Mouse (Mus musculus): ENCODE measurements around the gene Arhgef28. TPM values are rescaled to one million over a fixed set of nuclear protein-coding genes. Genes with fewer than 3 reads are reported as not detected.

The Arhgef28 gene
- total and polyA plus RNA-seq, 3 experiments, result not detected

GRCm38 (mm10) chr13:98001719-98002118 is 204.5 kb downstream of the Arhgef28 start:
- Histone ChIP-seq H3K27ac (ENCODE audit: control insufficient read depth, low read depth, low read length) (no peak overlapping the region), H3K36me3 (ENCODE audit: control insufficient read depth in 1 of 2, insufficient read depth in 2 of 2, low read length in 2 of 2) (no peaks in the 10 kb centered on the region), H3K9me3 (replicated peaks; ENCODE audit: insufficient read depth, low read length) (no peaks in the 10 kb centered on the region), H3K4me1 (ENCODE audit: control insufficient read depth in 1 of 2, insufficient read depth in 2 of 2, low read length in 2 of 2) (no peaks in the 10 kb centered on the region), H3K4me3 (ENCODE audit: control insufficient read depth in 1 of 2, insufficient read depth in 1 of 2, low read depth in 2 of 2, low read length in 2 of 2) (no peak overlapping the region), H3K79me2 (ENCODE audit: control insufficient read depth, insufficient read depth, low read length, poor library complexity) (no peaks in the 10 kb centered on the region), H3K9ac (ENCODE audit: control insufficient read depth, low read depth, low read length, poor library complexity, severe bottlenecking) (no peak overlapping the region), H3K27me3 (ENCODE audit: control insufficient read depth in 1 of 2, insufficient read depth in 2 of 2, low read length in 2 of 2) (no peaks in the 10 kb centered on the region)
- TF ChIP-seq GATA1 (IDR thresholded peaks at IDR 0.05; ENCODE audit: low read depth, low read length), result no peak
- TF ChIP-seq RAD21 (IDR thresholded peaks at IDR 0.05; ENCODE audit: low read depth, low read length), result no peak
- no peak for TF ChIP-seq MAZ (IDR thresholded peaks at IDR 0.05; ENCODE audit: low read depth, low read length)
- no peak for TF ChIP-seq MXI1 (IDR thresholded peaks at IDR 0.05; ENCODE audit: low read depth, low read length)
- no peak for TF ChIP-seq SIN3A (IDR thresholded peaks at IDR 0.05; ENCODE audit: low read length)
- no peak for TF ChIP-seq HCFC1 (IDR thresholded peaks at IDR 0.05; ENCODE audit: low read depth, low read length)
- no peak for TF ChIP-seq JUND (IDR thresholded peaks at IDR 0.05; ENCODE audit: low read depth, low read length)
- TF ChIP-seq CHD2 (IDR thresholded peaks at IDR 0.05; ENCODE audit: low read length), result no peak
- no peak for TF ChIP-seq USF2 (IDR thresholded peaks at IDR 0.05; ENCODE audit: borderline replicate concordance in 1 of 2, insufficient read depth in 1 of 2, low read depth in 1 of 2, low read length in 2 of 2)
- TF ChIP-seq MYB (IDR thresholded peaks at IDR 0.05; ENCODE audit: low read depth, low read length), result no peak
- TF ChIP-seq ZC3H11A (IDR thresholded peaks at IDR 0.05; ENCODE audit: low read depth, low read length), result no peak
- no peak for TF ChIP-seq TCF12 (IDR thresholded peaks at IDR 0.05; ENCODE audit: low read depth, low read length)
- no peak for TF ChIP-seq POLR2A (IDR thresholded peaks at IDR 0.05; ENCODE audit: control insufficient read depth in 1 of 2, insufficient read depth in 1 of 2, low read depth in 1 of 2, low read length in 2 of 2, poor library complexity in 1 of 2)
- no peak for DNase-seq (ENCODE audit: low read depth, low spot score)

- Histone ChIP-seq H3K9ac (ENCODE audit: control insufficient read depth, low read depth, low read length, poor library complexity, severe bottlenecking) (no peak overlapping the region), H3K79me2 (ENCODE audit: control insufficient read depth, insufficient read depth, low read length, poor library complexity) (no peaks in the 10 kb centered on the region), H3K4me3 (ENCODE audit: control insufficient read depth in 1 of 2, insufficient read depth in 1 of 2, low read depth in 2 of 2, low read length in 2 of 2) (no peak overlapping the region), H3K27ac (ENCODE audit: control insufficient read depth, low read depth, low read length) (no peak overlapping the region), H3K36me3 (ENCODE audit: control insufficient read depth in 1 of 2, insufficient read depth in 2 of 2, low read length in 2 of 2) (no peaks in the 10 kb centered on the region), H3K4me1 (ENCODE audit: control insufficient read depth in 1 of 2, insufficient read depth in 2 of 2, low read length in 2 of 2) (no peaks in the 10 kb centered on the region), H3K27me3 (ENCODE audit: control insufficient read depth in 1 of 2, insufficient read depth in 2 of 2, low read length in 2 of 2) (no peaks in the 10 kb centered on the region), H3K9me3 (replicated peaks; ENCODE audit: insufficient read depth, low read length) (no peaks in the 10 kb centered on the region)
- no peak for TF ChIP-seq NELFE (IDR thresholded peaks at IDR 0.05; ENCODE audit: low read depth, low read length)
- no peak for TF ChIP-seq CHD2 (IDR thresholded peaks at IDR 0.05; ENCODE audit: low read length)
- no peak for TF ChIP-seq E2F4 (IDR thresholded peaks at IDR 0.05; ENCODE audit: borderline replicate concordance, low read depth, low read length)
- no peak for TF ChIP-seq ZMIZ1 (IDR thresholded peaks at IDR 0.05; ENCODE audit: low read depth, low read length)
- TF ChIP-seq NRF1 (IDR thresholded peaks at IDR 0.05; ENCODE audit: insufficient read depth, low read depth, low read length, poor library complexity, severe bottlenecking), result no peak
- TF ChIP-seq ETS1 (IDR thresholded peaks at IDR 0.05; ENCODE audit: low read depth, low read length), result no peak
- no peak for TF ChIP-seq ELF1 (IDR thresholded peaks at IDR 0.05; ENCODE audit: low read depth, low read length)
- TF ChIP-seq EP300 (IDR thresholded peaks at IDR 0.05; ENCODE audit: low read depth in 1 of 2, low read length in 2 of 2), result no peak
- no peak for TF ChIP-seq USF1 (IDR thresholded peaks at IDR 0.05; ENCODE audit: low read depth, low read length)
- DNase-seq (ENCODE audit: low read depth, low spot score), result no peak
Observed at GRCm38 (mm10) chr13:98000841-98001240, 205.4 kb downstream of the Arhgef28 start.
